Mouse (Mus musculus) ES-Bruce4 (cell line): Measurements from ENCODE around the gene Acbd6.

ENCODE experiments used
- CTCF ChIP-seq: IDR thresholded peaks from one replicate; pipeline ENCODE4 v1.8.1; 2011; ENCODE audit warnings: low read depth, low read length
- POLR2A ChIP-seq: IDR thresholded peaks from one replicate; pipeline ENCODE4 v1.8.1; 2011; ENCODE audit warnings: low read length; ENCODE audit not compliant: insufficient read depth

- TF ChIP-seq CTCF (no peak), POLR2A (no peak)
Observed at GRCm38 (mm10) chr1:155627746-155628145, 69.8 kb downstream of the Acbd6 start.
